Mouse (Mus musculus) small intestine, adult 2 months (tissue): Measurements from ENCODE around the gene Ccdc12. TPM values are rescaled to one million over a fixed set of nuclear protein-coding genes. Genes with fewer than 3 reads are reported as not detected.
A peak's percentile ranks its signal among the peaks of the same experiment; 100 is the strongest.

ENCODE experiments used
- H3K27ac ChIP-seq: fragments of 200-500 bp; 2 replicates; pipeline ENCODE4 v1.5.1; 2012; ENCODE audit warnings: low read depth, low read length, control low read depth, inconsistent platforms; ENCODE audit not compliant: insufficient read depth
- H3K27me3 ChIP-seq: fragments of 200-500 bp; 2 replicates; pipeline ENCODE4 v1.6.1; 2012; ENCODE audit warnings: mild to moderate bottlenecking, moderate library complexity, low read length, inconsistent platforms; ENCODE audit not compliant: control insufficient read depth, insufficient read depth
- H3K36me3 ChIP-seq: fragments of 200-500 bp; 2 replicates; pipeline ENCODE4 v1.6.1; 2012; ENCODE audit warnings: mild to moderate bottlenecking, low read length, control low read depth, inconsistent platforms; ENCODE audit not compliant: control insufficient read depth, insufficient read depth
- H3K4me1 ChIP-seq: fragments of 200-500 bp; 2 replicates; pipeline ENCODE4 v1.6.1; 2012; ENCODE audit warnings: low read length, inconsistent platforms, mixed read lengths; ENCODE audit not compliant: control insufficient read depth, insufficient read depth, insufficient read length
- H3K4me3 ChIP-seq: fragments of 200-500 bp; 2 replicates; pipeline ENCODE4 v1.5.1; 2012; ENCODE audit warnings: low read depth, mild to moderate bottlenecking, control low read depth, inconsistent platforms, low read length, moderate library complexity
- CTCF ChIP-seq: fragments of 200-500 bp; IDR thresholded peaks from 2 replicates; pipeline ENCODE4 v1.5.1; 2012; ENCODE audit warnings: low read depth, mild to moderate bottlenecking, control low read depth, inconsistent platforms, low read length, moderate library complexity, mixed read lengths; ENCODE audit not compliant: insufficient replicate concordance, insufficient read length; ENCODE audit errors: extremely low read depth
- POLR2A ChIP-seq: fragments of 200-500 bp; IDR thresholded peaks from 2 replicates; pipeline ENCODE4 v1.6.1; 2012; ENCODE audit warnings: low read depth, mild to moderate bottlenecking, control low read depth, inconsistent platforms, low read length, moderate library complexity
- WGBS: fragments of 180-500 bp; shearing (Covaris S2); methylation state at CpG from one replicate; pipeline ENCODE4 v1.1.7; 2018; 5-methylcytosine and 5-hydroxymethylcytosine counted together
- polyA plus RNA-seq: library from polyadenylated mRNA; depleted of rRNA; stranded (reverse); fragments of >200 nt; gene quantifications from 2 replicates; pipeline ENCODE4 v1.2.3, GENCODE M21; 2012; rRNA removed

Gene Ccdc12
- polyA plus RNA-seq, 1 experiment: 138 TPM

- Histone ChIP-seq H3K4me3 (no peak overlapping the region), H3K27me3 (no peaks in the 10 kb centered on the region; the same call in 1 of the 2 replicates), H3K4me1 (no peaks in the 10 kb centered on the region), H3K36me3 (no peaks in the 10 kb centered on the region), H3K27ac (no peak overlapping the region)
- no peak for TF ChIP-seq CTCF
- TF ChIP-seq POLR2A: no peak
- 65% methylated on average over 8 of the region's 8 CpGs for WGBS
Measured at GRCm38 (mm10) chr9:110758605-110759004, 102.3 kb downstream of the Ccdc12 start.

GRCm38 (mm10) chr9:110759265-110759664, 103.0 kb downstream of the Ccdc12 start:
- 59% methylated on average over 2 of the region's 2 CpGs for WGBS
- TF ChIP-seq POLR2A (no peak), CTCF (peak; percentile 59; the same call in 1 of the 2 replicates)
- peaks cover 2% of the 10 kb centered on the region; the same call in 1 of the 2 replicates for H3K27me3 ChIP-seq
- H3K36me3 ChIP-seq: no peaks in the 10 kb centered on the region
- H3K4me3 ChIP-seq: no peak overlapping the region
- H3K4me1 ChIP-seq: no peaks in the 10 kb centered on the region
- no peak overlapping the region for H3K27ac ChIP-seq

- H3K36me3 ChIP-seq: no peaks in the 10 kb centered on the region
- 85% methylated on average over 8 of the region's 8 CpGs for WGBS
- H3K27me3 ChIP-seq: peaks cover 4% of the 10 kb centered on the region; the same call in 1 of the 2 replicates
- no peaks in the 10 kb centered on the region for H3K4me1 ChIP-seq
- no peak for TF ChIP-seq POLR2A
- TF ChIP-seq CTCF: no peak
- H3K27ac ChIP-seq: no peak overlapping the region
- no peak overlapping the region for H3K4me3 ChIP-seq
Measured at GRCm38 (mm10) chr9:110760886-110761285, 104.6 kb downstream of the Ccdc12 start.

Other genes starting within 250 kb of the Ccdc12 start
- 23.4 and 34.4 TPM in 2 replicates for gene Ptpn23, start 248.3 kb upstream of the Ccdc12 start, polyA plus RNA-seq
- gene Ngp, start 236.8 kb upstream of the Ccdc12 start, polyA plus RNA-seq: 0.65 TPM in 1 of 2 replicates, not detected in the other
- gene Klhl18, start 179.8 kb upstream of the Ccdc12 start, polyA plus RNA-seq: 7.6 and 13.7 TPM in 2 replicates
- 0.27 and 0.34 TPM in 2 replicates for gene Kif9, start 179.5 kb upstream of the Ccdc12 start, polyA plus RNA-seq
- 16.1 and 33.1 TPM in 2 replicates for gene Setd2, start 123.9 kb upstream of the Ccdc12 start, polyA plus RNA-seq
- 3.3 and 3.7 TPM in 2 replicates for gene Nradd, start 32.1 kb upstream of the Ccdc12 start, polyA plus RNA-seq
- gene Nbeal2, start 2.3 kb upstream of the Ccdc12 start, polyA plus RNA-seq: 28.1 and 28.8 TPM in 2 replicates
- gene Myl3, start 85.4 kb downstream of the Ccdc12 start, polyA plus RNA-seq: not detected in 2 replicates
- 5.6 and 7.3 TPM in 2 replicates for gene Pth1r, start 90.6 kb downstream of the Ccdc12 start, polyA plus RNA-seq
- gene Prss42, start 141.7 kb downstream of the Ccdc12 start, polyA plus RNA-seq: not detected in 2 replicates
- not detected in 2 replicates for gene Prss44, start 157.5 kb downstream of the Ccdc12 start, polyA plus RNA-seq
- gene Prss43, start 170.2 kb downstream of the Ccdc12 start, polyA plus RNA-seq: not detected in 2 replicates
- not detected in 2 replicates for gene Prss45, start 178.1 kb downstream of the Ccdc12 start, polyA plus RNA-seq
- not detected in 2 replicates for gene Prss46, start 188.0 kb downstream of the Ccdc12 start, polyA plus RNA-seq
- gene Prss50, start 201.5 kb downstream of the Ccdc12 start, polyA plus RNA-seq: not detected in 2 replicates
- gene Als2cl, start 223.4 kb downstream of the Ccdc12 start, polyA plus RNA-seq: 16.2 and 19.0 TPM in 2 replicates
- gene Tmie, start 223.6 kb downstream of the Ccdc12 start, polyA plus RNA-seq: 0.76 and 0.82 TPM in 2 replicates